Mouse (Mus musculus) hematopoietic multipotent progenitor cell, adult 10-12 weeks (in vitro differentiated cells): ENCODE results near the gene Actbl2. TPM values are rescaled to one million over a fixed set of nuclear protein-coding genes. Genes with fewer than 3 reads are reported as not detected.

Experiments
- polyA plus RNA-seq: library from polyadenylated mRNA; stranded (reverse); fragments of >175 nt; gene quantifications from 2 replicates; pipeline ENCODE4 v1.2.3, GENCODE M21; 2012; ENCODE audit warnings: low replicate concordance

Gene Actbl2
- not detected in 2 replicates for polyA plus RNA-seq

DNA sequence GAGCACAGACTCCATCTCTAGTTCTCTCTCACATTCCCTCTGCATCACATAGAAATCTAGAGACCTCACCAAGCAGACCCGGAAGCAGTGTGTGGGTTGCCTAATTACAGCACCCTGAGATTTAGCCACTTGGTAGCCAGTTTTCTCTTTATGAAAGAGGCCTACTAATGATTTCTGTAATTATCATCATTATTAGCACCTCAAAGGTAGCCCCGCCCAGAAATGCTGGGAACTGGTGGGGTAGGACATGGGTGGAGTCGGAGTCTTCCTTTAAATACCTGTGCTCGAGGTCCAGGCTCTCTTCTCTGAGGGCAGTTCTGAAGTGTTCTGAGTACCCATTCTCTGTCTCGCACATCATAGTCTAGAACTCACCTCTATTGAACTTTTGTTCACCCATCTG is at the start of gene Actbl2:
Actbl2 (plus strand) TSS at position 301 of the 400 bp plus-strand sequence.

Other genes starting within 250 kb of the Actbl2 start
- gene Gpbp1, start 235.1 kb downstream of the Actbl2 start, polyA plus RNA-seq, result 3.6 and 15.0 TPM in 2 replicates